Mouse (Mus musculus) kidney, embryonic 15.5 days (tissue): ENCODE measurements around the gene Flt4. TPM values are rescaled to one million over a fixed set of nuclear protein-coding genes. Genes with fewer than 3 reads are reported as not detected.

Source experiments
- ATAC-seq: fragments of 200-750 bp; cut with Nextera tagmentation; replicated peaks from 2 replicates; pipeline ENCODE4 v1.8.0; 2017; ENCODE audit warnings: moderate TSS enrichment; ENCODE audit not compliant: low FRiP score
- H3K27ac ChIP-seq: fragments of 300-500 bp; sonication (generic); 2 replicates; pipeline ENCODE4 v1.5.1; 2015; ENCODE audit warnings: mild to moderate bottlenecking, inconsistent platforms
- H3K27me3 ChIP-seq: fragments of 300-500 bp; sonication (generic); 2 replicates; pipeline ENCODE4 v1.6.1; 2015; ENCODE audit warnings: inconsistent platforms
- H3K36me3 ChIP-seq: fragments of 300-500 bp; sonication (generic); 2 replicates; pipeline ENCODE4 v1.6.1; 2015; ENCODE audit warnings: inconsistent platforms
- H3K4me1 ChIP-seq: fragments of 300-500 bp; sonication (generic); 2 replicates; pipeline ENCODE4 v1.6.1; 2015; ENCODE audit warnings: inconsistent platforms
- H3K4me2 ChIP-seq: fragments of 300-500 bp; sonication (generic); 2 replicates; pipeline ENCODE4 v1.6.1; 2015; ENCODE audit warnings: moderate library complexity, mild to moderate bottlenecking, inconsistent platforms
- H3K4me3 ChIP-seq: fragments of 300-500 bp; sonication (generic); replicated peaks from 2 replicates; pipeline ENCODE4 v1.5.1; 2015; ENCODE audit warnings: mild to moderate bottlenecking, inconsistent platforms
- H3K9ac ChIP-seq: fragments of 300-500 bp; sonication (generic); 2 replicates; pipeline ENCODE4 v1.6.1; 2015; ENCODE audit warnings: mild to moderate bottlenecking, inconsistent platforms
- H3K9me3 ChIP-seq: fragments of 300-500 bp; sonication (generic); replicated peaks from 2 replicates; pipeline ENCODE4 v1.6.1; 2016; ENCODE audit warnings: inconsistent platforms
- WGBS: fragments of 180-500 bp; shearing (Covaris S2); methylation state at CpG from one replicate; pipeline ENCODE4 v1.1.7; 2015; ENCODE audit warnings: mixed read lengths; 5-methylcytosine and 5-hydroxymethylcytosine counted together
- polyA plus RNA-seq: library from polyadenylated mRNA; unstranded; fragments of >200 nt; fragmentation: Nextera tagmentation; extraction: Ambion mirVana; gene quantifications from 2 replicates; pipeline ENCODE4 v1.2.1, GENCODE M21; 2015

Gene Flt4
- polyA plus RNA-seq, 1 experiment from 2014 or later = 10.1 TPM

DNA sequence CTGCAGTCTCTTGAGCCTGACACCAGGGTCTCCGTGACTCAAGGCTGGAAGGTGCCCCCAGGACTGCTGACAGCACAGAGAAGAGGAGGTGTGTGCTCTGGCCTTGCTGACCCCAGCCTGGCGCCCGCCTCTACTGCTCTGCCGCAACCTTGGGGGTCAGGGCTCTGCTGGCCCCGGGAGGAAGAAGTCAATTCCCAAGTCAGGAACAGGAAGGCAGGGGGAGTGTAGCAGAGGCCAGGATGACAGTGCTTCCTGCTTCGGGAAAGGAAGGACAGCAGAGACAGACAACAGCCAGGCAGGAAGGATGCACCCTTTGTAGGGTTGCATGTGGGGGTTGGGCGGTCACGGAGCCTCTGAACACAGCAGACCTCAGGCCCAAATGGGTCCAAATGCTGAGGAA is 9.4 kb downstream of the Flt4 start:
- Histone ChIP-seq H3K9ac (no peak overlapping the region), H3K4me3 (no peak overlapping the region), H3K4me2 (no peak overlapping the region), H3K36me3 (no peaks in the 10 kb centered on the region), H3K4me1 (peaks cover under 1% of the 10 kb centered on the region; the same call in 1 of the 2 replicates), H3K27me3 (peaks cover 10% of the 10 kb centered on the region), H3K9me3 (no peaks in the 10 kb centered on the region), H3K27ac (no peak overlapping the region)
- WGBS = 71% methylated on average over 8 of the region's 8 CpGs
- ATAC-seq = no peak

GRCm38 (mm10) chr11:49621953-49622352 is 12.9 kb downstream of the Flt4 start:
- 74% methylated on average over 5 of the region's 5 CpGs for WGBS
- Histone ChIP-seq H3K9me3 (no peaks in the 10 kb centered on the region), H3K36me3 (no peaks in the 10 kb centered on the region), H3K27ac (no peak overlapping the region), H3K9ac (no peak overlapping the region), H3K4me1 (peaks cover 4% of the 10 kb centered on the region; the same call in 1 of the 2 replicates), H3K4me3 (no peak overlapping the region), H3K4me2 (no peak overlapping the region), H3K27me3 (no peaks in the 10 kb centered on the region)
- ATAC-seq = no peak

DNA sequence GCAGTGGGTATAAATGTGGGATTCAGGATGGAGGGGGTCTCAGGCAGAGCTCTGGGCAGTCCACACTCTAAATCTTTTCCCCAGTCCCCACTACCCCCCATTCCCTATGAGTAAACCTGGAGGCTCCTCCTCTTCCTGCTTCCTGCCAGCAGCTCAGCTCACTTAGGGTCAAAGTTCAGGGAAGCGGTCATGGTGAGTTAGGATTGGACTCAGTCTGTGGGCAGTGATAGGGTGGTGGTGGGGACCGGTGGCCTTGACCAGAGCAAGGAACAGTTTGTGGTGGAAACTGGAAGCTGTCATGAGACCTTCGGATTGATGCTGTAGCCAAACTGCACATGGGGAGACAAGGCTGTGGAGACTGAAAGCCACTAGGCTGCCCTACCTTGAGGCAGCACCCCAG is 15.1 kb downstream of the Flt4 start:
- WGBS = 91% methylated on average over 3 of the region's 3 CpGs
- H3K9ac ChIP-seq = no peak overlapping the region
- H3K4me3 ChIP-seq = no peak overlapping the region
- H3K27ac ChIP-seq = no peak overlapping the region
- ATAC-seq = no peak
- H3K36me3 ChIP-seq = no peaks in the 10 kb centered on the region
- no peak overlapping the region for H3K4me2 ChIP-seq
- peaks cover 4% of the 10 kb centered on the region; the same call in 1 of the 2 replicates for H3K4me1 ChIP-seq
- no peaks in the 10 kb centered on the region for H3K9me3 ChIP-seq
- H3K27me3 ChIP-seq = no peaks in the 10 kb centered on the region

DNA sequence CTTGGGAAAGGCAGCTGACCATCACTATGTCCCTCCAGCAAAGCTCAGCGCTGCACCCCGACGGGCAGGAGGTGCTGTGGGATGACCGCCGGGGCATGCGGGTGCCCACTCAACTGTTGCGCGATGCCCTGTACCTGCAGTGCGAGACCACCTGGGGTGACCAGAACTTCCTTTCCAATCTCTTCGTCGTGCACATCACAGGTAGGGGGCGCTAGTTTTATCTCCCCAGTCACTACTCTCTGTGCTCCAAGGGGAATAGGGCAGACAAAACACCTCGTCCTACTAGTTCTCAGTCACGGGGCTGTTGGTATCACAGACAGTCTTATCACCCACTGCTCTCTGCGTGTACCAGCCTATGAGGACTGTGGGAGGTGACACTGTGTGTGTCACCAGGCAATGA is 16.8 kb downstream of the Flt4 start:
- H3K4me1 ChIP-seq = peaks cover 4% of the 10 kb centered on the region; the same call in 1 of the 2 replicates
- ATAC-seq = no peak

GRCm38 (mm10) chr11:49626748-49627147 is 17.7 kb downstream of the Flt4 start:
- no peaks in the 10 kb centered on the region for H3K9me3 ChIP-seq
- 0 out of 2 replicates have a peak, but pooled peaks cover under 1% of the 10 kb centered on the region for H3K27me3 ChIP-seq
- no peak overlapping the region for H3K9ac ChIP-seq
- no peak overlapping the region for H3K4me3 ChIP-seq
- no peak for ATAC-seq
- no peaks in the 10 kb centered on the region for H3K36me3 ChIP-seq
- H3K4me1 ChIP-seq = peaks cover 4% of the 10 kb centered on the region; the same call in 1 of the 2 replicates
- H3K27ac ChIP-seq = no peak overlapping the region
- WGBS = 54% methylated on average over 8 of the region's 8 CpGs
- no peak overlapping the region for H3K4me2 ChIP-seq

More for the DNA sequence above, 16.8 kb downstream of the Flt4 start:
- H3K9ac ChIP-seq = no peak overlapping the region
- no peak overlapping the region for H3K27ac ChIP-seq
- H3K9me3 ChIP-seq = no peaks in the 10 kb centered on the region
- H3K4me3 ChIP-seq = no peak overlapping the region
- 64% methylated on average over 15 of the region's 15 CpGs for WGBS
- H3K36me3 ChIP-seq = no peaks in the 10 kb centered on the region
- H3K27me3 ChIP-seq = no peaks in the 10 kb centered on the region
- no peak overlapping the region for H3K4me2 ChIP-seq

DNA sequence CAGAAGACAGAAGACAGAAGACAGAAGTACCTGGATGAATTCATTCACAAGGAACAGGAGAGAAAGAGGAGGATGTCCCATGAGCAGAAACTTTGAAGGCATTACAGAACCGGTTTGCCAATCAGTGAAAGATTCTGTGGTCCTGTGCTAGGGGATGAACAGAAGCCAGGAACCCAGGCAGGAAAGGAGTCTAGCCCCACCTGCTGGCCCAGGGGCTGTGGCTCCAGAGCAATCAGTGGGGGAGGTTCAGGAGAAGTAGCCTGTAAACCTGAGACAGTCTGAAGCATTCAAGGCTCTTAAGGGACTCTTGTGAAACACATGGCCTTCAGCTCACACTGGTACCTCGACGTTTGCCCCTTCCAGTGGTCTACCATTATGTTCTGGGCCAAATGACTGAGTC is 22.1 kb downstream of the Flt4 start:
- Histone ChIP-seq H3K27ac (no peak overlapping the region), H3K4me1 (peaks cover 12% of the 10 kb centered on the region), H3K9ac (no peak overlapping the region), H3K9me3 (no peaks in the 10 kb centered on the region), H3K4me2 (no peak overlapping the region), H3K4me3 (no peak overlapping the region), H3K36me3 (no peaks in the 10 kb centered on the region), H3K27me3 (peaks cover 39% of the 10 kb centered on the region)
- 29% methylated on average over 3 of the region's 3 CpGs for WGBS
- ATAC-seq = no peak

DNA sequence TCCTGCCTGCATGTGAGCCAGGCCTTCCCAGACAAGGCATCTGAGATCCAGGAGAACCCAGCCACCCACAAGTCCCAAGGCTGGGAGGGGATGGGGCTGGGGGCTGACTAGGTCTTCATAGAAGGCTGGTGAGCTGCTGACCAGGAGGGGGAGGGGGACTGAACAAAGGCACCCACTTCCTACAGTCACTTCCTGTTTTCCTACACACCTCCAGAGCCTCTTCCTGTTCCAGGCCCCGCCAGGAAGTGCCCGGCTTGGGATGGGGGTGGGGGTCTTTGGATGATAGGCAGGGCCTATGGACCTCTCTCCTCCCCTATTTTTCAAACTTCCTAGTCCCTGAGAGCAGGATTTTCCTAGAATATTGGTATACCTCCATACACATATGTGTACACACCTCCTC is 23.2 kb downstream of the Flt4 start:
- Histone ChIP-seq H3K27ac (no peak overlapping the region), H3K9me3 (no peaks in the 10 kb centered on the region), H3K4me2 (no peak overlapping the region), H3K4me3 (no peak overlapping the region), H3K27me3 (peaks cover 50% of the 10 kb centered on the region), H3K4me1 (peaks cover 20% of the 10 kb centered on the region), H3K36me3 (no peaks in the 10 kb centered on the region), H3K9ac (no peak overlapping the region)
- WGBS = 84% methylated on average over 2 of the region's 2 CpGs
- ATAC-seq = no peak

- Histone ChIP-seq H3K27ac (no peak overlapping the region), H3K9ac (no peak overlapping the region), H3K9me3 (no peaks in the 10 kb centered on the region), H3K4me3 (peak overlapping the region; percentile 30), H3K4me2 (peak overlapping the region; percentile 61), H3K27me3 (peaks cover 62% of the 10 kb centered on the region), H3K4me1 (peaks cover 20% of the 10 kb centered on the region), H3K36me3 (no peaks in the 10 kb centered on the region)
- ATAC-seq = no peak
- WGBS = 15% methylated on average over 22 of the region's 22 CpGs
Measured at GRCm38 (mm10) chr11:49634101-49634500, 25.0 kb downstream of the Flt4 start.

GRCm38 (mm10) chr11:49635671-49636070 is 26.6 kb downstream of the Flt4 start:
- H3K4me3 ChIP-seq = no peak overlapping the region

DNA sequence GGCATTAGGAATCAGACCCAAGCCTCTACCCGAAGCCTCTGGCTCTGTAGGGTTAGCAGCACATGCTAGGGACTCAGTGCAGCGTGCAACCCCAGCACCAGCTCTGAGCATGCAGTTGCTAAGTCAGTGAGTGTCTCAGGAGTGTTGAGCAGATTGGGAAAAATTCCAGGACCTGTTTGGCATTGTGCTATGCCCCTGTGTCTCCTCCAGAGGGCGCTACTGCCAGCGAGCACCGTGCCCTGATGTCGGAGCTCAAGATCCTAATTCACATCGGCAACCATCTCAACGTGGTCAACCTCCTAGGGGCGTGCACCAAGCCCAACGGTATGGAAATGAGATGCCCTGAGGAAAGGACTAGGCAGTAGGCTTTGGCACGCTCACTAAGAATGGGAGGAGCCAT is 27.4 kb downstream of the Flt4 start:
- ATAC-seq = peak; percentile 52
- 6% methylated on average over 11 of the region's 11 CpGs for WGBS
- peak overlapping the region; percentile 41 for H3K4me2 ChIP-seq

More at GRCm38 (mm10) chr11:49635671-49636070, 26.6 kb downstream of the Flt4 start:
- Histone ChIP-seq H3K9ac (no peak overlapping the region), H3K27ac (no peak overlapping the region), H3K36me3 (no peaks in the 10 kb centered on the region), H3K27me3 (peaks cover 62% of the 10 kb centered on the region), H3K4me1 (peaks cover 20% of the 10 kb centered on the region), H3K9me3 (no peaks in the 10 kb centered on the region), H3K4me2 (no peak overlapping the region)
- ATAC-seq = no peak
- WGBS = 72% methylated on average over 6 of the region's 6 CpGs

GRCm38 (mm10) chr11:49645677-49646076 is 36.6 kb downstream of the Flt4 start:
- no peak overlapping the region; the same call in 1 of the 2 replicates for H3K27ac ChIP-seq
- H3K4me2 ChIP-seq = no peak overlapping the region
- H3K4me3 ChIP-seq = no peak overlapping the region
- H3K9ac ChIP-seq = no peak overlapping the region
- H3K36me3 ChIP-seq = no peaks in the 10 kb centered on the region
- peak; percentile 21; the same call in 1 of the 2 replicates for ATAC-seq
- 48% methylated on average over 7 of the region's 8 CpGs for WGBS
- H3K27me3 ChIP-seq = no peaks in the 10 kb centered on the region
- peaks cover 8% of the 10 kb centered on the region for H3K4me1 ChIP-seq
- no peaks in the 10 kb centered on the region for H3K9me3 ChIP-seq

More for the DNA sequence above, 27.4 kb downstream of the Flt4 start:
- Histone ChIP-seq H3K9ac (no peak overlapping the region), H3K4me1 (peaks cover 20% of the 10 kb centered on the region), H3K36me3 (no peaks in the 10 kb centered on the region), H3K27ac (no peak overlapping the region), H3K4me3 (peak overlapping the region; percentile 10), H3K9me3 (no peaks in the 10 kb centered on the region), H3K27me3 (peaks cover 62% of the 10 kb centered on the region)

- Histone ChIP-seq H3K9me3 (no peaks in the 10 kb centered on the region), H3K9ac (no peak overlapping the region), H3K4me3 (no peak overlapping the region), H3K4me2 (peak overlapping the region; percentile 40), H3K27me3 (no peaks in the 10 kb centered on the region), H3K4me1 (peaks cover 19% of the 10 kb centered on the region), H3K36me3 (no peaks in the 10 kb centered on the region), H3K27ac (no peak overlapping the region)
- 38% methylated on average over 18 of the region's 18 CpGs for WGBS
- ATAC-seq = peak; percentile 57
Measured at GRCm38 (mm10) chr11:49650113-49650993, 41.3 kb downstream of the Flt4 start.
